Mouse (Mus musculus) liver, embryonic 14.5 days (tissue): ENCODE measurements at regions not wholly inside any gene's neighbourhood (a gene's known extent, or its start where the extent isn't known, plus 50 kb on each side); places are given as distances from the start of the nearest gene placed in this dataset.

Source experiments
- CTCF ChIP-seq: IDR thresholded peaks from 2 replicates; pipeline ENCODE4 v1.5.1; 2016; ENCODE audit warnings: antibody characterized with exemption, low read depth, control low read depth
- EP300 ChIP-seq: IDR thresholded peaks from 2 replicates; pipeline ENCODE4 v1.6.1; 2016; ENCODE audit warnings: antibody characterized with exemption, low read depth

- TF ChIP-seq EP300 (no peak), CTCF (no peak)
Observed at GRCm38 (mm10) chr1:61540081-61540480, 98.5 kb upstream of the Pard3b start.
